Mouse (Mus musculus) forebrain, embryonic 16.5 days (tissue): ENCODE measurements at regions not wholly inside any gene's neighbourhood (a gene's known extent, or its start where the extent isn't known, plus 50 kb on each side); places are given as distances from the start of the nearest gene placed in this dataset.

Experiments
- ATAC-seq: fragments of 200-750 bp; cut with Nextera tagmentation; 2 replicates; pipeline ENCODE4 v1.8.0; 2017; ENCODE audit warnings: mild to moderate bottlenecking, moderate library complexity
- H3K27ac ChIP-seq: fragments of 300-500 bp; sonication (generic); 2 replicates; pipeline ENCODE4 v1.5.1; 2014; ENCODE audit warnings: low read length, control low read depth
- H3K27me3 ChIP-seq: fragments of 300-500 bp; sonication (generic); replicated peaks from 2 replicates; pipeline ENCODE4 v1.6.1; 2014; ENCODE audit warnings: low read length; ENCODE audit not compliant: control insufficient read depth, insufficient read depth
- H3K36me3 ChIP-seq: fragments of 300-500 bp; sonication (generic); 2 replicates; pipeline ENCODE4 v1.6.1; 2014; ENCODE audit not compliant: control insufficient read depth, insufficient read depth
- H3K4me1 ChIP-seq: fragments of 300-500 bp; sonication (generic); replicated peaks from 2 replicates; pipeline ENCODE4 v1.6.1; 2014; ENCODE audit warnings: low read length; ENCODE audit not compliant: control insufficient read depth, insufficient read depth
- H3K4me2 ChIP-seq: fragments of 300-500 bp; sonication (generic); 2 replicates; pipeline ENCODE4 v1.6.1; 2014; ENCODE audit warnings: mild to moderate bottlenecking, low read length, control low read depth
- H3K4me3 ChIP-seq: fragments of 300-500 bp; sonication (generic); replicated peaks from 2 replicates; pipeline ENCODE4 v1.5.1; 2014; ENCODE audit warnings: mild to moderate bottlenecking, low read length, control low read depth
- H3K9ac ChIP-seq: fragments of 300-500 bp; sonication (generic); replicated peaks from 2 replicates; pipeline ENCODE4 v1.6.1; 2014; ENCODE audit warnings: low read depth, low read length, control low read depth
- H3K9me3 ChIP-seq: fragments of 300-500 bp; sonication (generic); 2 replicates; pipeline ENCODE4 v1.6.1; 2016; ENCODE audit warnings: low read length; ENCODE audit not compliant: control insufficient read depth
- WGBS: fragments of 180-500 bp; shearing (Covaris S2); extraction: QIAGEN DNeasy Blood & Tissue Kit; methylation state at CpG from one replicate; pipeline ENCODE4 v1.1.7; 2014; 5-methylcytosine and 5-hydroxymethylcytosine counted together

DNA sequence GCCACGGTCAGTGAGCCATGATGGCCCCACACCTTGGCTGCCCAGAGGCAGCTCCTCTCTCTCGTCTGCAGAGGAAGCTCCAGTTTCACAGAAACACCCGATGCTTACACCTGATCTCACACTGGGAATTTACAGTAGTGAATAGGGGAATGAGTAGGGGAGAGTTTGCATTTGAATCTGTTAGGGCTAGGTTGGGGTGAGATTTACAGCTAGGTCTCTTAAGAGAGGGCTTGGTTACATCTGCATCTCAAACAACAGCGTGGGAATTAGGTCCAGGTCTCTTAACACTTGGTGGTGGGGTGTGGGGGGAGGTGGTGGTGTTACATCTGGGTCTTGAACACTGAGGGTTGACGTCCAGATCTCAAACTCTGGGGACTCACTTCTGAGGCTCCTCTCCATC is 119.3 kb downstream of the Rpl14 start:
- no peak overlapping the region for H3K4me3 ChIP-seq
- no peaks in the 10 kb centered on the region for H3K36me3 ChIP-seq
- WGBS, result 28% methylated on average over 5 of the region's 5 CpGs
- H3K27ac ChIP-seq, result peak overlapping the region; percentile 86
- H3K4me1 ChIP-seq, result peaks cover 31% of the 10 kb centered on the region
- no peak for ATAC-seq
- peak overlapping the region; percentile 31; the same call in 1 of the 2 replicates for H3K4me2 ChIP-seq
- no peaks in the 10 kb centered on the region for H3K27me3 ChIP-seq
- H3K9ac ChIP-seq, result no peak overlapping the region
- H3K9me3 ChIP-seq, result no peaks in the 10 kb centered on the region

DNA sequence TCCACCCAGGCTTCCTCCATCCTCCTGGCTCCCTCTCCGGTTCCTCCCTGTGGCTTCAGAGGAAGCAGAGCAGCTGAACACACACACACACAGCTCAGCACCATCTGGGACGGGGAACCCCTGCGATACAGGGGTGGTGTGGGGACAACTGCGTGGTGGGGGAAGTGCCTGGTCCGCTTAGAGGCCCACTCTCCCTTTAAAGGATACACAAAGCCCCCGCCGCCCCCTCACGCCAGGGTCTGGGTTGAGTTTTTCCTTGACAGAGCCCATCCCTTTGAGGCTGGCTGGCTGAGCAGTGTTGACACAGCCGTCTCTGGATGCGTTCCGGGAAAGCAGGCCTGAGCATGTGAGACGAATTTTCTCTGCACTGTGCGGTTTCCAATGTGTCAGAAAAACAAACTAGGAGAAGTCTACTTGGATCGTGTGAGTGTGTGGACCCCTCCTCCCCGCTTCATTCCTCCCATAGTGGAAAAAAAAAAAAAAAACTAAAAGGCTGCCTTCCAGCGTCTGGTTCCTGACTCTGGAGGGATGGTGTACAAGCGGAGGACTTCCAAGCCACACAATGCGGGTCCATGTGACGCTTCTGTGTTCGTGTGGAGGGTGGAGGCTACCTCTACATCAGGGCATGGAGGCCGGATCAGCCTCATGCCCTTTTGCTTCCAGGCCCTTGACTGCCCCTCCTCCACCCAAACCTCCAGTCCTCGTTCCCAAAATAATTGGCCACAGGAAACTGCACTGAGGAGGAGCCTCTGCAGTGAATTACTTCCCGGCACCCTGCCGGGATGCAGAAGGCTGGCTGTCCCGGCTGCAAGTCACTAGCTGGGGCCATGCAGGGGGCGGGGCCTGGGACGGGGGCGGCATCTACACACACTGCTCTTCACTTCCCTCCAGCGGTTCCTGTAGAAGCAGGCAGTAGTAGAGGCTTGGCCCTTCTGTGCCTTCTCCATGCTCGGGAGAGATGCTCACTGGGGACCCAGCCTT is 120.0 kb downstream of the Rpl14 start:
- peak; percentile 74 for ATAC-seq
- peak overlapping the region; percentile 31 for H3K4me2 ChIP-seq
- H3K4me3 ChIP-seq, result peak overlapping the region; percentile 0
- H3K36me3 ChIP-seq, result no peaks in the 10 kb centered on the region
- no peaks in the 10 kb centered on the region for H3K9me3 ChIP-seq
- H3K4me1 ChIP-seq, result peaks cover 31% of the 10 kb centered on the region
- H3K27me3 ChIP-seq, result no peaks in the 10 kb centered on the region
- 2% methylated on average over 30 of the region's 30 CpGs for WGBS
- H3K27ac ChIP-seq, result peak overlapping the region; percentile 86
- H3K9ac ChIP-seq, result peak overlapping the region; percentile 40

DNA sequence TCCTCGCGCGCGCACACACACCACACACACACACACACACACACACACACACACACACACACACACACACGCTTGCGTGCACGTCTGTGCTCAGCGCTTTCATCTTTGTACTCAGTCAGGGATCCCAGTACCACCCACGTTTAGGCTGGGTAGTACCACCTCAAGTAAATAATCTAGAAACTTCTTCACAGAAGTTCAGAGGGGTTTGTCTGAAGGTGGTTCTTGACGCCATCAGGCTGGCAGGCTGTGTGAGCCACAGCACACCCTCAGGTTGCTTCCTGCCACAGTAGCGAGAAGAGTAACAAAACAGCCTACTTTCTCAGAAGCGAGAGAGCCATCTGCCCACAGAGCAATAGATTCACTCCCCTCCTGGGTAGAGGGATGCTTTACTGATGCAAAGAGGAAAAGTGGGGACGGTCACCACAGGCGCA is 120.7 kb downstream of the Rpl14 start:
- no peak overlapping the region; the same call in 1 of the 2 replicates for H3K4me3 ChIP-seq
- no peak overlapping the region for H3K9ac ChIP-seq
- ATAC-seq, result peak; percentile 22; the same call in 1 of the 2 replicates
- H3K27ac ChIP-seq, result peak overlapping the region; percentile 86
- H3K36me3 ChIP-seq, result no peaks in the 10 kb centered on the region
- no peaks in the 10 kb centered on the region for H3K9me3 ChIP-seq
- peak overlapping the region; percentile 31 for H3K4me2 ChIP-seq
- WGBS, result 13% methylated on average over 14 of the region's 14 CpGs
- peaks cover 31% of the 10 kb centered on the region for H3K4me1 ChIP-seq
- no peaks in the 10 kb centered on the region for H3K27me3 ChIP-seq

DNA sequence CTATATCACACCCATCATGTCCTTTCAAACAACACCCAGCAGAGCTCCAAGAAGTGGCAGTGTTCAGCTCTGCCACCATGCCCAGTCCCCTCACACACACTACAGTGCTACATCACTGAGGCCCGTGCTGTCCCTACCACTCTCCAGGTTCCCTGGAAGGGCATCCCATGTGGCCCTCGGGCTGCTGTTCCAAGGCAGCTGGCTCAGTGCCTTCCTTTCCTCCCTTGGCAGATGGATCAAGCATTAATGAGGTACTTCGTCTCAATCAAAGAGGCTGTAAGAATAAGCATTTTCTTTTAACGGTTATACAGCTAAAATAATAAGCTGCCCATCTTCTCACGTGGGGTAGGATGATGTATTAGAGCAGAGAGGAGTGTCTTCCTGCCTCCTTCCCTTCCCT is 123.2 kb downstream of the Rpl14 start:
- ATAC-seq, result no peak
- 28% methylated on average over 5 of the region's 5 CpGs for WGBS

DNA sequence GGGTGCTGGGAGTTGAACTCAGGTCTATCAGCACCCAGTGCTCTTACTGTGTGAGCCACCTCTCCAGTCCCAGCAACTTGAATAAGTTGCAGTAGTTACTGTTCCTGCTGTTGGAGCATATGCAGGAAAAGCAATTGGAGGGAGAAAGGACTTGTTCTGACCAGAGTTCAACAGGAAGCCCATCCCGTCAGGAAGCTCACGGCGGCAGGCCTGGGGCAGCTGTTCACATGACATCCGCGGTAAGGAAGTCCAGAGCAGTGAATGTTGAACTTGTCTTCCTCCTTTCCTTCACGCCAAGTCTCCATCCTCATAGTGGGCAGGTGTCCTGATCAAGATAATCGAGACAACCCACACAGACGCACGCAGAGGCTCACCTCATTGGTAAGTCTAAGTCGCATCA is 124.7 kb downstream of the Rpl14 start:
- H3K27ac ChIP-seq, result no peak overlapping the region
- no peaks in the 10 kb centered on the region for H3K36me3 ChIP-seq
- no peaks in the 10 kb centered on the region for H3K27me3 ChIP-seq
- no peak overlapping the region for H3K4me2 ChIP-seq
- no peak overlapping the region for H3K9ac ChIP-seq
- WGBS, result 93% methylated on average over 10 of the region's 10 CpGs
- H3K4me3 ChIP-seq, result no peak overlapping the region
- no peaks in the 10 kb centered on the region for H3K9me3 ChIP-seq
- no peak for ATAC-seq
- peaks cover 21% of the 10 kb centered on the region for H3K4me1 ChIP-seq

More for the DNA sequence above, 123.2 kb downstream of the Rpl14 start:
- no peak overlapping the region for H3K9ac ChIP-seq
- no peaks in the 10 kb centered on the region for H3K27me3 ChIP-seq
- H3K4me3 ChIP-seq, result no peak overlapping the region
- H3K36me3 ChIP-seq, result no peaks in the 10 kb centered on the region
- H3K9me3 ChIP-seq, result no peaks in the 10 kb centered on the region
- peaks cover 31% of the 10 kb centered on the region for H3K4me1 ChIP-seq
- H3K27ac ChIP-seq, result no peak overlapping the region
- H3K4me2 ChIP-seq, result no peak overlapping the region

DNA sequence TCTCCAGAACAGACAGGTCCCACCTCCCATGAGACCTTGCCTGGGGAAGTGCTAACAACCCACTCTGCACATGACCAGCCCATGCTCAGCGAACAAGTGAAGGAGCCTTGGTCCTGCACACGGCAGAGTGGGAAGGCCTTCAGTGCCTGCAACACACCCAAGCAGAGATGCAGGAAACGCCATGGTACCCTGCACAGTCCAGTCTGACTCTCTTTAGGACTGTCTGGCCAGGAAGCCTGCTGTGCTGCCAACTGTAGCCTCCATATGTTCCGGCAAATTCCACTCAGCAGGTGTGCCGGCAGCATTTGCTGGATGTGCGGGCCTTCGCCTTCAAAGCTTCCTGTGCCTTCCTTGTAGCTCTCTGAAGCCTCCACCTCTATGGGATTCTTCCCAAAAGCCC is 126.5 kb downstream of the Rpl14 start:
- Histone ChIP-seq H3K27me3 (no peaks in the 10 kb centered on the region), H3K4me2 (no peak overlapping the region), H3K4me3 (no peak overlapping the region), H3K36me3 (no peaks in the 10 kb centered on the region), H3K27ac (no peak overlapping the region), H3K9me3 (no peaks in the 10 kb centered on the region), H3K4me1 (peaks cover 4% of the 10 kb centered on the region), H3K9ac (no peak overlapping the region)
- 76% methylated on average over 7 of the region's 7 CpGs for WGBS
- ATAC-seq, result no peak

DNA sequence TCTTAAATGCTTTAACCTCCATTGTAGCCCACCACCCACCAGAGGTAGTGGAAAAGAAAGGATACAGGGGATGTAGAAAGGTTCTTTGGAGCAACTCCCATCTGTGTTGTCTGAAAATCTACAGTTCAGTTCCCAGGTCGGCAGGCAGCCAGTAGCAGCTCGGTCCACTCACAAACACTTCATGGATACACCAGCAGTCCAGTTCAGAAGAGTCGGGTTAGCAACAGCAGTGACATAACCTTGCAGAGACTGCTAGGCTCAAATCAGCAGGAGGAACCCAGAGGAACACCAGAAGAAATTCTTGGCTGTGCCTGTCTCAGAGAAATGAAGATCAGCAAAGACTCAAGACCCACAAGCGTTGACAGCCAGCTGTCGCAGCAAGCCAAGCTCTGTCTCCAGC is 128.5 kb downstream of the Rpl14 start:
- no peaks in the 10 kb centered on the region for H3K27me3 ChIP-seq
- H3K4me1 ChIP-seq, result peaks cover 5% of the 10 kb centered on the region
- no peaks in the 10 kb centered on the region for H3K36me3 ChIP-seq
- H3K9ac ChIP-seq, result no peak overlapping the region
- no peak overlapping the region for H3K4me2 ChIP-seq
- H3K9me3 ChIP-seq, result no peaks in the 10 kb centered on the region
- 87% methylated on average over 5 of the region's 5 CpGs for WGBS
- no peak overlapping the region for H3K27ac ChIP-seq
- no peak overlapping the region for H3K4me3 ChIP-seq
- ATAC-seq, result no peak

DNA sequence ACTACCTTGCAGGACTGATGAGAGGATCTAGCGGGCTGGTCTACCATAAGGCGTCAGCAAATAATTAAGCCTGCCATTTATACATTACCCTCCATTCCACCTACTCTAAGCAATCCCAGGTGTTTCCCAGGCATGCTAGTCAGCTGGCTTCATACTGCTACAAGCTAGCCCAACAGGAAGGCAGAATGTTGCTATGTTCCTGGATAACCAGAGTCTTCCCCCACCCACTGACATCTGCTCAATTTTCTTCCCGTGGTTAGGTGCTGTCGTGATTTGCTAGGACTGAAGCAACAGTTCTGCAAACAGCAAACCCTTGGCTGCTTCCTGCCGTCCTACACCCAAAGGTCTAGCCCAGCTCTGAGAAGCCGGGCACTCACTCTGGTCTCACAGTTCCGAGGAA is 131.6 kb downstream of the Rpl14 start:
- no peaks in the 10 kb centered on the region for H3K9me3 ChIP-seq
- H3K4me2 ChIP-seq, result no peak overlapping the region
- no peaks in the 10 kb centered on the region for H3K36me3 ChIP-seq
- no peak overlapping the region for H3K4me3 ChIP-seq
- ATAC-seq, result no peak
- H3K27me3 ChIP-seq, result no peaks in the 10 kb centered on the region
- H3K9ac ChIP-seq, result no peak overlapping the region
- no peak overlapping the region for H3K27ac ChIP-seq
- H3K4me1 ChIP-seq, result peaks cover 5% of the 10 kb centered on the region
- WGBS, result 72% methylated on average over 7 of the region's 7 CpGs

DNA sequence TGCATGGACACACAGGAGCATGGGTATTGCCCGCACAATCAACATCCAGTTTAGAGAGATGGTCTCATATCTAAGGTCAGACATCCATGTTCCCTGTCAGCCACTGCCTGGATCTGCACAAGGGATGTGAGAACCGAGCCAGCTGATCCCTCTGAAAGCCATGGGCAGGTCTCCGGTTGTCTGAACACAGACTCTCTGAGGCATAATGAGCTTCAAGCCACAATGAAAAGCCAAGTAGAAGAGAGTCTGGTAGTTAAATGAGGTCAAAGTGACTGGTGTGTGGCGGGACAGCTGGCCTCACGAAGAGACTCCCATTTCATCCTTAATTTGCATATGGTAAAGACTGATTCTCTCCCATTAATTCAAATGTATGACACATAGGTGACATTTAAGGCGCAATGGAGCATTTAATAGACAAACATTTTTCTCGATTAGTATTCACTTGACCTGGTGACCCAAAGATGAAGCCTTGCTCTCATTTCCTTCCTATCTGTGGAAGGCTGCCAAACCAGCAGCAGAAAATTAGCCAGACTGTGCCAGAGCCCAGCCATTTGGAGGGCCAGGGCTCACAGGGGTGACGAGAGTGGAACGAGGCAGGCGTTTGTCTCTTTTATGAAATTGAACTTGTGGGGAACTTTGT is 132.2 kb downstream of the Rpl14 start:
- peak; percentile 33; the same call in 1 of the 2 replicates for ATAC-seq
- Histone ChIP-seq H3K9ac (no peak overlapping the region), H3K36me3 (no peaks in the 10 kb centered on the region), H3K4me3 (no peak overlapping the region), H3K4me1 (peaks cover 9% of the 10 kb centered on the region), H3K27ac (no peak overlapping the region), H3K27me3 (no peaks in the 10 kb centered on the region), H3K9me3 (no peaks in the 10 kb centered on the region), H3K4me2 (no peak overlapping the region)
- 35% methylated on average over 10 of the region's 10 CpGs for WGBS
